Mouse (Mus musculus) left cerebral cortex, adult 18-20 months (tissue): ENCODE results near the gene Zfp128. TPM values are rescaled to one million over a fixed set of nuclear protein-coding genes. Genes with fewer than 3 reads are reported as not detected.
A peak's percentile ranks its signal among the peaks of the same experiment; 100 is the strongest.
"Not testable (repeated sequence)": the region's sequence is repeated elsewhere in the genome, so short reads cannot be mapped to it uniquely, and the experiment has no call there.

Experiments
- DNase-seq, 2 experiments: peaks; one replicate each; pipeline ENCODE4 v3.0.0; 2021 to 2022; ENCODE audit warnings: low spot score in 2 of 2, mixed read lengths in 1 of 2
- long read RNA-seq, 2 experiments: library from polyadenylated mRNA; stranded (forward); transcript quantifications; one replicate each; pipeline ENCODE4 v2.0.0; 2021
- total RNA-seq, 2 experiments: library from RNA; stranded (reverse); gene quantifications; 2 replicates each; pipeline ENCODE4 v1.2.3; 2021

Zfp128 gene
- 1 to 10 TPM; 6.2 to 7.4 TPM for total RNA-seq
- long read RNA-seq, experiment 1, transcript Zfp128-202 (4 exons, 3,834 nt), result major isoform, 8 of 9 reads
- long read RNA-seq, experiment 1, partial matches to known transcripts, result 0 of 9 reads
- long read RNA-seq, experiment 1, other reads (novel, unspliced or antisense), result 1 of 9 reads
- long read RNA-seq, experiment 2, transcript Zfp128-202 (4 exons, 3,834 nt), result major isoform, 5 of 5 reads
- long read RNA-seq, experiment 2, partial matches to known transcripts, result 0 of 5 reads
- long read RNA-seq, experiment 2, other reads (novel, unspliced or antisense), result 0 of 5 reads

GRCm38 (mm10) chr7:12880911-12881660 is at the start of gene Zfp128:
TSS of gene Zfp128 (plus strand) at chr7:12881177.
- peak; percentile 96 to 97 for DNase-seq

GRCm38 (mm10) chr7:12834162-12835120 is 46.5 kb upstream of the Zfp128 start, which contains the start of gene Zfp110:
TSS of gene Zfp110 (plus strand) at chr7:12834761.
- peak; percentile 73 to 86 for DNase-seq

DNA sequence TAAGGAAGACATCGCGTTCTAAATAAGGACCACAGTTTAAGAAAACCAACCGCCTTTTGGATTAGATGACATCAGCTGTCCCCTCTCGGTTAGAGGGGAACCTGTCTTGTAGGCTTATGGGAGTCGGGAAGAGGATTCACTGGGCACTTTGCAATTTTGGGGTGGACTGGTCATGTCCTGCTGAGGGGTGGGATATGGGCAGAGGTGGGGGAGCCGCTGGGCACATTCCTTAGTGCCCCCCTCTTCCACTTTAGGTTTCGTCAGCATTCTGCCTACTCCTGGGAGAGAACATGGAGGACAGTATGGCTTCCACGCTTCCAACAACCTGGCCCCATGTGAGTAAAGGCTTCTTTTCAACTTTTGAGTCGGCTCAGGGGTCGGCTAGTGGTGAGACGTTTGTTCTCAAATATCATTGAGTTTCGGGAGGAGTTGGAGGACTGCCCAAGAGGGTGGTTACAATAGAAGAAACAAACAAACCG is 45.7 kb upstream of the Zfp128 start:
- peak in 1 of 2 experiments; percentile 2 for DNase-seq

GRCm38 (mm10) chr7:12835779-12836178 is 45.2 kb upstream of the Zfp128 start:
- no peak for DNase-seq

- DNase-seq, result no peak
These were observed 6.7 kb upstream of the Zfp128 start for GRCm38 (mm10) chr7:12874301-12874700.

DNA sequence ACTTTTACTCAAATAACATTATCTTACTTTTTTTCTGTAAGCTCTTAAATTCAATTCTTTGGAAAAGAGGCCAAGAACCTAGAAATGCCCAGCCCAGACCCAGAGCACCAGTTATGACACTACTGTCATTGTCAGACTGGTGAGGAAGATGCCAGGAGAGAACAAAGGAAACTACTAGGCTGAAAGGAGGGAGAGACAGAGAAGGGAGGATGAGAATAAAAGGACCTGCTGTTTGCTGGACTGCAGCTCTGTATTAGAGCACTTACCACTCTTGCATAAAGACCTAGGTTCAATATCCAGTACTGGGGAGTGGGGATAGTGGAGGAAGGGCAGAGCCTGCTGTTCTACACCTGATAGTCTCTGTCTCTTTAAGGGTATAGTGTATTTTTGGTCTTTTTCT is 941 bp upstream of the Zfp128 start:
- no peak for DNase-seq

DNA sequence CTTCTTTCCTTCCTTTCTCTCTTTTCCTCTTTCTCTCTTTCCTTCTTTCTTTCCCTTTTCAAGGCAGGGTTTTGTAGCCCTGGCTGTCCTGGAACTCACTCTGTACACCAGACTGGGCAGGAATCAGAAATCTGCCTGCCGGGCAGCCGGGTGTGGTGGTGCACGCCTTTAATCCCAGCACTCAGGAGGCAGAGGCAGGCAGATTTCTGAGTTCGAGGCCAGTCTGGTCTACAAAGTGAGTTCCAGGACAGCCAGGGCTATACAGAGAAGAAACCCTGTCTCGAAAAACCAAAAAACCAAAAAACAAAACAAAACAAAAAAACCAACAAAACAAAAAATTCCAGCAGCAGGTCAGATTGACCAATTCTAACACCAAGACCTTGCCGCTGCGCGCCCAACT is 480 bp upstream of the Zfp128 start:
- not testable (repeated sequence) for DNase-seq

DNA sequence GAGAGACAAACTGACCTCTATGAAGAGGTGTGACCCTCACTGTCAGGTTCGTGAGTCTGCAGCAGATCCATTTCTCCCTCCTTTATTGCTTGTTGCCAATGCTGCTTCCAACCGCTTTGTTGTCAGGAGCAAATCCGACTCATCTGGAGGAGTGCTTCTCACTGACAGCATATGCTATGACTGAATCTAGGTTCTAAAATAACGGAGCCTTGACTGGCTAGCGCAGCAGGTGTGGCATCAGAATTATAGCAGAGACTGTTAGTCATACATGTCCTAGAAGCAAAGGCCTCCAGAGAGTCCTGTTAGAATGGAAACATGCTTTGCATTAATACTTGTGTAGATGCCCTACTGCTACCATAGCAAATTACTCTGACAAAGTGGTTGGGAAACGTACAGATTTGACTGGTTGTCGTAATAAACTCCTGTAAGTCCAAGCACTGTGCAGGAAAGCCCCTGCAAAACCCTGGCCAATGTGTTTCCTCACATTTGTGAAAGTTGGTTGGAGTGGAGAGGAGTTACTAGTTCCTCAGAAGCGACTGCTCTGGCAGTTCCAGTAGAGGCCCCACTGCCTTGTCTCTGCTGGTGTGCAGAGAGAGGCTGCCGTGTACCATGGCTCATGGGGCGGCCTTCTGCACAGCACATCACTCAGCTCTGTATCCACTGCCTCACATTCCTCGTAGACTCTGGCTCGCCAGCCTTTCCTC is 5.7 kb downstream of the Zfp128 start:
- no peak for DNase-seq

- no peak for DNase-seq
These were observed 6.6 kb downstream of the Zfp128 start for GRCm38 (mm10) chr7:12887585-12887984.

DNA sequence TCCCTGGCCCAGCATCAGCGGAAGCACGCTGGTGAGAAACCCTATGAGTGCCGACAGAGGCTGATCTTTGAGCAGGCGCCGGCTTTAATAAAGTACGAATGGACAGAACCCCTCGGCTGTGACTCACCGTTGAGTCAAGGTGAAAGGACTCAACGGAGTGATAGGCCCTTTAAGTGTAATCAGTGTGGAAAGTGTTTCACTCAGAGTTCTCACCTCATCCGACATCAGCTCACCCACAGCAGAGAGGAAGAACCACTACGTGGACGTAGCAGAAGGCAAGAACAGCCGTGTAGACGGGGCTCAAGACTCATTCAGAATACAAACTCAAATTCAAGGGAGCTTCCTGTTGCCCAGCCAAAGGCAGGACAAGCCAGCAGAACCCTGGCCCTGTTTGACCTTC is 10.0 kb downstream of the Zfp128 start:
- DNase-seq, result no peak

- DNase-seq, result no peak
These were observed 10.4 kb downstream of the Zfp128 start for GRCm38 (mm10) chr7:12891334-12891733.

DNA sequence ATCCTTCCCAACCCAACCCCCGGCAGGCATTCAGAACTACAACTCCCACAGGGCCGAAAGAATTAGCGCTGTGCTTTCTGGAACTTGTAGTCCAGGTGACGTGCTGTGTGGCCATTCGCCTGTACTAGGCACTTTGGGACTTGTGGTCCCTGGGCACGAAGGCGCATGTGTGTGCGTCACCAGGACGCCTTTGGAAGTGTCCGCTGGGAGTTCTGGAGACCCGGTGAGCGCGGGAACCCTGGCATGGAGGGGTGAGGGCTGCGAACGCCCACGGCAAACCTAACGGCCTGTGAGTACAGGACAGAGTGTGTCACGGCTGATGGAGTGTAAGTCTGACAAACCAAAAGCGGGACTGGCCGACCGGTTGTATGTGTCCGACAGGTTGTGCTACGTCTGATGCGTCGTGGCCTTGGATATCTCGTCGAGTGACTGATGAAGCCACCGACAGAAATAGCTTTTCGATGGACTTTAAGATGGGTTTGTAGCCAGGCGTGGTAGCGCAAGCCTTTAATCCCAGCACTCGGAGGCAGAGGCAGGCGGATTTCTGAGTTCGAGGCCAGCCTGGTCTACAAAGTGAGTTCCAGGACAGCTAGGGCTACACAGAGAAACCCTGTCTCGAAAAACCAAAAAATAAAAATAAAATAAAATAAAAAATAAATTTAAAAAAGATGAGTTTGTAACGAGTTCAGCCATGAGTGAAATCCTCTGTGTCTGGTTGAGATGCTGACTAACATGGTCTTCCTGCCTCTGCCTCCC is 16.9 kb downstream of the Zfp128 start, which contains the start of gene Zscan22:
Zscan22 (plus strand) TSS at position 161 of the 756 bp plus-strand sequence.
- DNase-seq, result peak; percentile 94 to 96

DNA sequence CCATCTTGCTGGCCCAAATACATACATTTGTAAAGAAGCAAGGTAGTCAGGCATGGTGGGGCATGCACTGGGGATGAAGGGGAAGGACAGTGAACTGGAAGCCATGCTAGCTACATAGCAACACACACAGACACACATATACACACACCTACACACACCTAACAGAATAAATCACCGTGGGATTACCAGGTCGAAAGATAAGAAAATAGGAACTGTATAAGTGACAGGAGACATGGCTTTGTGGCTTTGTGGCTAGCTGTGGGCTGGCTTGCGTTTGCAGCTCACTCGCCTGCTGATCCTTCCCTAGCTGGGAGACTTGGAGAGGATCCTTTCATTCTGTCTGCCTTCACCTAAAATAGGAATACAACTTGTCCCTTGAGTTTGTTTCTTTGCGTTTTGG is 20.5 kb downstream of the Zfp128 start:
- no peak for DNase-seq

DNA sequence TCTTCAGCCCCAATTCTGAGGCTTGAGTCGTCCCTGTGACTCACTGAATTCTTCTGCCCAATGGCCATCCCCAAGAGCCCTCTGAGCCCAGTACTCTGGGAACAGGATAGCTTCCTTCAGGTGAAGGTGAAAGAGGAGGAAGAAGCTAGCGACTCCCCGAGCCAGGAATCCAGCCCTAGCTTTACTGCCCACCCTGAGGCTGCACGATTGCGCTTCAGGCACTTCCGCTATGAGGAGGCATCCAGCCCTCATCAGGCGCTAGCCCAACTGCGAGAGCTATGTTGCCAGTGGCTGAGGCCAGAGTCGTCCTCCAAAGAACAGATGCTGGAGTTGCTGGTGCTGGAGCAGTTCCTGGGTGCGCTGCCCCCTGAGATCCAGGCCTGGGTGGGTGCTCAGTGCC is 22.6 kb downstream of the Zfp128 start:
- DNase-seq, result no peak

DNA sequence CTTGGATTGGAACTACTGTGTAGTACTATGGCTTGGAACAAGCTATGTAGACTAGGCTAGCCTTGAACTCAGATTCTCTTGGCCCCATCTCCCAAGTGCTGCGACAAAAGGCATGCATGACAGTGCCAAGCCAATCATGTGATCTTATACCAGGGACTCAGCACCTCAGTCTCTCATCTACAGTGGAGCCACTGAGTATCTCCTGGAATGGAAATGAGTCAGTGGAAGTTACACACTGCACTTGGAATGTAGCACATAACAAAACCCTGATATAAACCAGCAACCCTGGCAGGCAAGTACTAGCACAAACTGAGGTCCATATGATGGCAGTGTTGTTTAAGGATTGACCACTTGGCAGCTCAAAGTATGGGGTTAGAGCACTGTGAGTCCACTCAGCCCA is 24.2 kb downstream of the Zfp128 start:
- no peak for DNase-seq

DNA sequence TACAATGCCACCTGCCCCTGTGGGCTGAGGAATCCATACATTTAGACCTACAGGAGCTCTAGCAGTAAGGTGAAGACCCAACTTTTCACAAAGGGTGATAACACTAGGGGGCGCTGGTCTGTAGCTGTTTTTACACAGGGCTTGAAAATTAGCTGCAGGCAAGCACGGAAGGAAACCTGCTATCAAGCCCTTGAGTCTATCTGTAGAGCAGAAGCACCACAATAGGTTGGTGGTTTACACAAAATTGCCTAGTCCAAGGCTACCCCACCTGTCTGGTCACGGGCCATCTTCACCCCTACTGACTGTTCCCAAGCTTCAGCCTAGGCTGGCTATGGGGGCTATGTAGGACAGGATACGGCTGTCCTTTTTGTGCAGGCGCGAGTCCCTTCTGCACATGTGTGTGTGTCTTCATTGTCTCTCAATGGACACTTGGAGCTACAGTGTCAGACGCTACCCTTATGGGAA is 28.6 kb downstream of the Zfp128 start:
- peak; percentile 72 to 87 for DNase-seq

GRCm38 (mm10) chr7:12910181-12910668 is 29.2 kb downstream of the Zfp128 start:
- peak; percentile 58 to 65 for DNase-seq

- no peak for DNase-seq
These were observed 32.6 kb downstream of the Zfp128 start for GRCm38 (mm10) chr7:12913556-12913955.

DNA sequence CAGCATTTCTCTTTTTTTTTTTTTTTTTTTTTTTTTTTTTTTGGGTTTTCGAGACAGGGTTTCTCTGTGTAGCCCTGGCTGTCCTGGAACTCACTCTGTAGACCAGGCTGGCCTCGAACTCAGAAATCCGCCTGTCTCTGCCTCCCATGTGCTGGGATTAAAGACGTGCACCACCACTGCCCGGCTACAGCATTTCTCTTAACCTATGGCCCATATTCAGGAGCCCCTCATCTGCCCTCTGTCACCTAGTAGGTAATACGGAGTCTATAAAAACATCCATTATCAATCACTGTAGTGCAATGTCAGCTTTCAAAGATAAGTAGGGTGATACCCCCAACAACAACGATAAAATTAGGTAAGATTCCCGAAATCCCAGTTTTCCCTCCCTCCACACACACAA is 39.5 kb downstream of the Zfp128 start:
- DNase-seq, result not testable (repeated sequence)
